Mouse (Mus musculus) kidney, adult 11 months (tissue): Measurements from ENCODE around the gene Birc2.
A peak's percentile ranks its signal among the peaks of the same experiment; 100 is the strongest.
"Not testable (repeated sequence)": the region's sequence is repeated elsewhere in the genome, so short reads cannot be mapped to it uniquely, and the experiment has no call there.

ENCODE experiments used
- DNase-seq: peaks from one replicate; pipeline ENCODE4 v3.0.0; 2022

Gene Birc2

DNA sequence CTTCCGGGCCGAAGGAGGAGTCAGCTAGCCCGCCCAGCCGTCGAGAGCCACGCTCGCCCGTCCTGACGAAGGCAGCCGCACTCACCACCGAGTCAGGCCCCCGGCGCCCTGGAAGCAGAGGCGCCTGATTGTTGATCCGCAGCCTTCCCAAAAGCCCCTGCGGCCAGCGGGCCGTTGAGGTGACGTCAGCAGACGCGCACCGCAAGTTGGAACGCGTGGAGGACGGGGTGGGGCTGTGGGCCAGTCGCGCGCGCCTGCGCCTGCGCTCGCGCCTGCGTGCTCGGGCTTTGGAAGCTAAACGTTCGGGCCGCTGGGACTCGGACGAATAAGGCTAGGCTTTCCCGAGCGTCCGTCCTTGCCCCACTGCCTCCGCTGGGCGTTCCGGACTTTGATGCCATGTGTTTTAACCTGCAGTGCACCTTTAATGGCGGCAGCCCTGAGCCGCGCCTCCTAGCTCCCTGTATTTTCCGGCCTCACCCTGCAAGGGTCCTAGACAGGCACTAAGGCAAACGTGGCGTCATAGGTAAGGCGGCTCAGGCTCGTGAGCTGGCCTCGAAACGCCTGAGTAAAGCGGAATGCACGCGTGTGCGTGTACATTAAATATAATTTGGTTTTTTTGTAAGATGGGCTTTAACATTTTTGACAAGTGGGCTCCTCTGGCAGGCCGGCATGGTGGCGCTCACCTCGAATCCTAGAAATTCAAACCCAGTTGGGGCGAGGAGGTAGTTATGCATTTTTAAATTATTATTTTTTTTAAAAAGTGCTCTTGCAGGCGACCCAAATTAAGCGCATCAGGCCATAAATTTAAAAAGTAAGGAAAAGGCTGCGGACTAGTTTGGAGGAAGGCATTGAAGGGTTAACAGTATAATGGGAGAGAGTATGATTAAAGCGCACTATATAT, at the start of gene Birc2:
TSS of gene Birc2 (minus strand) at position 160 of the 901 bp plus-strand sequence.
- peak; percentile 97 for DNase-seq

DNA sequence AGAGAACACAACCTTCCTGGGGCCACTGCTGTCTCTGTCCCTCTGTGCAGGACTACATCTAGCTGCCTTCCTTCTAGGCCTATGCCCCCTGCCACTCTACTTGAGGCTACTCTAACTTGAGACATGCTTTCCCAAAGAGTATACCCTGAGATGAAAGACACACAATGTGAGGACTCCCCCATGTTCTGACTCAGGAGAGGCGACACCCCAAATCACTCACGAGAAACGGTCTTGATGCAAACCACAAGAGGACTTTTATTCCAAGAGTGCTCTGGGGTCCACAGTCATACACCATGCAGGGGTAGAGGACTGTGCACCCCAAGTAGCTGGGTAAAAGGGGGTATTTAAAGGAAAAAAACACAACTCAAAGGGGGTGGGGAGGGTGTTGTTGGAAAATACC, 47.5 kb upstream of the Birc2 start:
- DNase-seq: no peak

DNA sequence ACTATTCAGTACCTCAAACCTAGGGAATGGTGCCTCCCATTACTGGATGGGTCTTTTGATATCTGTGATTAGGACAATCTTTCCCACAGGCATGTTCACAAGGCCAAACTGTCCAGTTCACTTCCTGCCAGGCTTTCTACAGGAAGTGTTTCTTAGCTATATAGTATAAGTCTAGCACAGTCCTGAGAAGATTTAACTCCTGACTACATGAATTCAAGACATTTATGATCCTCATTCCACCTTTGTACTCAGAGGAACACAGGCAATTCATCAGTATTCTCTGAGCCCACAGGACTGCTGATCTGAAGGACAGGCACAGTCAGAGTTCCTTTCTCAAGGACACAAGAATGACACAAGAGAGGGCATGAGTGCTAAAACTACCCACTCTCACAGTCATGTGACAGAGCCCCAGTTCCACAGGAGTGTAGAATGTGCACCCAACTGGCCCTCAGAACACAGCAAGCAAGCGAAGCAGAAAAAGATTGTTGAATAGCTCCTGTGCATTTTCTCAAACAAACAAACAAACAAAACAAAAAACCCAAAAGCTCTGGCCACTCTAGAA, 45.5 kb upstream of the Birc2 start:
- DNase-seq: no peak

DNA sequence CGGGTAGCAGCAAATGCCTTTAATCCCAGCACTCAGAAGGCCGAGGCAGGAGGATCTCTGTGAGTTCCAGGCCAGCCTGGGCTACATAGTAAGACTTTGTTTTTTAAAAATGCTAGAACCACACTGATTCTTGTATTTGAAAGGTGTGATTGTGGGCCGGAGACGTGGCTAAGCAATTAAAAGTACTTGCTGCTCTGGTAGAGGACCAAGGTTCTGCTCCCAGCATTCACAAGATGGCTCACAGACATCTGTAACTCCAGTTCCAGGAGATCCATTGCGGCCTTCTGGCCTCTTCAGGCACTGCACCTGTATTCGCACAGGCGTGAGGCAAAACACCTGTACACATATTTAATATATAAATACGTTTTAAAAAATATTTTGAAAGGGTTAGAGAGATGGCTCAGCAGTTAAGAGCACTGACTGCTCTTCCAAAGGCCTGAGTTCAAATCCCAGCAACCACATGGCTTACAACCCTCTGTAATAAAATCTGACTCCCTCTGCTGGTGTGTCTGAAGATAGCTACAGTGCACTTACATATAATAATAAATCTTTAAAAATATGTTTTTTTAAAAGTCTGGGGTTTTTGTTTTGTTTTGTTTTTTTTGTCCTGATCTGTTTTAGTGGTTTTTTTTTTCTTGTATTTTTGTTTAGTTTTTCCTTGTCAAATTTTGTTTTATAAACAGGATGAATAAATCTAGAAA, 36.8 kb upstream of the Birc2 start:
- no peak for DNase-seq

DNA sequence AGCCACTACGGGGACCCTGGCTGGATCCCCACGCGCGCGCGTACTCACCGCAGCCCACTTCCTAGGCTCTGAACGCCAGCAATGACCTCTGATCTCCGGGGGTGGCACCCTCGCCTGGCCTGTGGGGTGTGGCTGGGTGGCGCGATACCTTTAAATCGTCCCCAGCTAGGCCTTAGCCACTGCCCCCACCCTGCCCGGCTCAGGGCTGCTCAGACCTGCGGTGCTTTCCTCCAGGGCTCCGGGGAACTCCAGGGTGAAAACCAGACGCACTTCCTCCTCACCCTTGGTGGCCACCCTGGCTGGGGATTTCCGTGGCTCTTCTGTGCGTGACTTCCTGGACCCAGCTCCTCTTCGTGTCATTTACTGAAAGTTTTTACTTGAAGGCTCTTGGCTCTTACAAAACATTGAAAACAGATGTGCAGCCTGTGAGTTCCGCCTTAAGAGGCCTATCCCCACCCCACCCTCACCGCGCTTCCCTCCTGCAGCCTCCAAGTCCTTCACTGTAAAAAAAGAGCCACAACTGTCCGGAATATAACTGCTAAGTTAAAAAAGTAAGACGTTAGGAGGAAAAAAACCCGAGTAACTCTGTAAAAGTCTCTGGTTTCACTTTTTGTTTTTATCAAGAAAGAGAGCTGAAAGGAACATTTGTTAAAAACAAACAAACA, 36.0 kb upstream of the Birc2 start, which contains the start of gene Birc3:
TSS of gene Birc3 (minus strand) at position 412 of the 665 bp plus-strand sequence.
- peak; percentile 83 for DNase-seq

DNA sequence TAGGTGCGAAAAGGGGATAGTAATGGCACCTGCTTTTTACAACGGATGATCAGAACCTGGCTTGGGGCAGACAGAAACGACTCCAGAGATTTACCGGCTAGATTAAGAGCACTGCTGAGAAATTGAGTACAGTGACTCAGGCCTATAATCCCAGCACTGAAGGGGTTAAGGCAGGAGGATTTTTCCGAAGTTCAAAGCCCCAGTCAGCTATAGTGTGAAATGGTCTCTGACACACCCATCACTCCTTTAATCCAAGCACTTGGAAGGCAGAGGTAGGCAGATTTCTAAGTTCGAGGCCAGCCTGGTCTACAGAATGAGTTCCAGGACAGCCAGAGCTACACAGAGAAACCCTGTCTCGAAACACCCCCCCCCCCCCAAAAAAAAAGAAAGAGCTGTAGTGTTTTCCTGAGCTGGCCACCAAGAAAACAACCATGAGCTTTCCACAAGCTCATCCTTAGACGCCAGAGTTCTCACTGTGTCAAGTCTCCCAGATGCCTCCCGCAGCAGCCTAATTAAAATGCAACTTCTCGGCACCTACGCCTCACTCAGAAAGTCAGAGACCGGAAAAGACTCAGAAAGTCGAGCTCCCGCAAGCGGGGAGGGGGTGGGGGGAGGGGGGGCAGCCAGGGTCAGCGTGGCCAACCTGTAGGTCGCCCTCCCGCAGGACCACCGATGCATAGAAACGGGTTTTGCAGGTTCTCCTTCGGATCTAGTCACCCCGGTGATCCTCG, 35.3 kb upstream of the Birc2 start:
- no peak for DNase-seq

DNA sequence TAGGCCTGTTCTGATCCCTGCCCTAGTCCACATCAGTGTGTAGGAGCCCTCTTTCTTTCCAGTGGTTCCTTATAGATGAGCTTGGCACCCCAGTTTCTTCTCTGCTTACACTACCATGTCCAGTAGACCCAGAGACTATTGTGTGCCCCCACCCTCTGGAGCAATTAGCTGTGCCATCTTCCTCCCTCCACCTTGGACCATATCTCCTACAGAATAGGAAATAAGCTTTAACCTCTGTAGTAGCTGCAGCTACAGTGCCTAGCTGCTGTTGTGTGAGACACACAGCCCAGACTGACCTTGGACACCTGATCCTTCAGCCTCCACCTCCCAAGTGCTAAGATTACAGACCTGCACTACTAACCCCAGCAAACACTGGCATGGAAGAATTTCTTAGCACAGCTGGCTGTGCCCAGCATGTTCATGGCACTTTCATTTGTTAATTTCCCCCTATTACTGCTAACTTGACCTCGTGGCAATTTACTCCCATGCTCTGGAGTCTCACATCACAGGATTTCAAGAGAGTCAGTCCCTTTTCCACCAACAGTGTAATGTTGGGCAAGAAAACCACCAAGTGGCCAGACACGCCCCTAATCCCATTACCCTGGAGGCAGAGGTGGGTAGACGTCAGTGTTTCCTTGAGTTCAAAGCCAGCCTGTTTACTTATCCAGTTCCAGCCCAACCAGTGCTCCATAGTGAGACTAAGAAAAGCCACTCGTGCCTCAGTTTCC, 34.6 kb upstream of the Birc2 start:
- no peak for DNase-seq

DNA sequence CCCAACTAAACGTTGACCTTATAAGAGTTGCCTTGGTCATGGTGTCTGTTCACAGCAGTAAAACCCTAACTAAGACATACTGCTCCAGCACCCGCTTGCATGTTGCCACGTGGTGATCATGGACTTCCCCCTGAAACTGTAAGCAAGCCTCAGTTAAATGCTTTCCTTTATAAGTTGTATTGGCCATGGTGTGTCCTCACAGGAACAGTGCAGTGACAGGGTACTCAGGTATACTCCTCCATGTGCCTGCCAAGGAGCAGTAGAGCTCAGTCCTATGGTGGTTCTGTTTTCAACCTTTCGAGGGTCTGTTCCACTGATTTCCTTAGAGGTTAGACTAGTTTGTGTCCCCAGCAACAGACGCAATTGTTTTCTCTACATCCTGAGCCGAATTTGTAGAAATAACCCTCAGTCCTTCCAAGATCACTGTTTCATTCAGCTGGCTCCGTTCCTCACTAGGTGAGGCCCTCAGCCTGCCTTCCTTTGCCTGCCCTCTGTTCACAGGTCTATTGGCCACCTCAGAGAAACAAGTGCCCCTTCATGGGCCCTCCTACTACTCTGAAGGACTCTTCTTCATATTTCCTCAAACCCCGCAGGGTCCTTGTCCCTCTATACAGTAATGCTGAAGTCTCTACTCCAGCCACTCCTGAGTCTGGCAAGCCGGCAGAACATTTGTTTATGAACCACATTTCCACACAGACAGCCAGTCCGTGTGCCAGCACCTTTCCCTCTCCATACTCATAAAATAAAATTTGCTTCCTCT, 33.9 kb upstream of the Birc2 start:
- DNase-seq: no peak

DNA sequence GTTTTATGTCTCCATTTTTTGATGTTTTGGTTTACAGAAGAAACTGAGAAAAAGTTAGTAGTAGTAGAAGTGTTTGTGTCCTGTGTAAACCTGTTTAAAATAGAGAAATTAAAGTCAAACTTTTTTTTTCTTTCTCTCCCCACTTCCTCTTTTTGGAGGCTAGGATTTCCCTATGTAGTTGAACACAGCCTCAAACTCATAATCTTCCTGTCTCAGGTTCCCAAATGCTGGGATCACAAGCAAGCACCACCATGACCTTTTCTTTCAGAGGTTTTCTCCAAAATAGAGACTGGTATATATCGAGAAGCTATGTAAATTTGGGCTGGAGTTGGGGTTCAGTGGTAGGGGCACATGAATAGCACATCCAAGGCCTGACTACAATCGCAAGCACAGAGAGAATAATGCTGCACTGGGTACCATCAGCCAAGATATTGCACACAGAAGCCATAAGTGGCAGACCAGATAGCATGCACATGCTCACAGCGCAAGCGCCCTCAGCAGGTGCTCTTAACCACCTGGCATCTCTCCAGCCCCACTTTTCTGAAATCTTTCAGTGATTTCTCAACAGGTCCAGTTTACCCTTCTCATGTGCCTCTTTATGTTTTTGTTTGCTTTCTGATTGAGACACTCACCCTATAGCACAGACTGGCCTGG, 32.1 kb upstream of the Birc2 start:
- no peak for DNase-seq

DNA sequence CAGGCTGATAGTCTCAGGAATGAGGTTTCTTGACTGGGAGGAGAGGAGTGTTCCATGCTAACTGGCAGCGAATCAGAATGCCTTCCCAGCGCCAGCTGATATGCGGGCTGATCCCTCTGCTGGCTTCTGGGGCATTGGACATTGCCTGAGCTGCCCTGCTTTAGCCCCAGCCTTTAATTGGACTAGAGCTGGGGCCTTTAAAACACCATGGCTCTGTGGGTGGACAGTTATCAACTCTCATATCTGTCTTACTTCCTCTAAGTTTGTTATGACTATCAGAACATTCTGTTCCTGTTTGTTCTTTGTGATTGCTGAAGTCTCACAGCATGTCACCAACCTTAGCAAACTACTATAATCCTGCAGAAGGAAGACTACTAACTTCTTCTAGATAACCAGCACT, 31.1 kb upstream of the Birc2 start:
- DNase-seq: no peak

DNA sequence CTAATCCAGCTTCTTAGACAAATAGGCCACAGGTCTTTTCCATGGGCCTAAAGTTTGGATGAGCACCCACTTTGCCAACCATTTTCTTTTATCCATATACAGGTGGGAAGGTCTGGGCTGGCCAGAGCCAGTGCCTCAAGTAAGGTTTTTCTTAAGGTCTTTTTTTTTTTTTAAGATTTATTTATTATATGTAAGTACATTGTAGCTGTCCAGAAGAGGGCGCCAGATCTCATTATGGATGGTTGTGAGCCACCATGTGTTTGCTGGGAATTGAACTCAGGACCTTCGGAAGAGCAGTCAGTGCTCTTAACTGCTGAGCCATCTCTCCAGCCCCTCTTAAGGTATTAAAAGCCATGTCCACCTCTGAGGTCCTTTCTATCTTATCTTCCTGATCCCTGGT, 30.1 kb upstream of the Birc2 start:
- not testable (repeated sequence) for DNase-seq

DNA sequence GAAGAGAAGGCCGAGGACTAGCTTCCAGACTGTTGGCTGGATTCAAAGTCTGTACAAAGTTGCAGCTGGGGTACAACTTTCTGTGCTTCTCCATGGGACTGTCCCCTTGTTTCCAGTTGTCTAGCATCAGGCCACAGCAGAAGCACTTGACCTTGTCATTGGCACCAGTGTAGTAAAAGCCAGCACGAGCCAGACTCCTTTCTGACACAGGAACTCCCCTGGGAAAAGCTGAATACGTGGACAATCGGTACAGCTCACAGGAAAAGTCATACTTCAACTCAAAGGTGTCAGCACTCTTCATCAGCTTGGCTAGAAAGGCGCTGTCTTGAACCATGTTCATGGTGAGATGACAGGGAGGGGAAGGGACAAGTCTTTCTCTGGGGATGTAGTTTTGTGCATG, 24.1 kb upstream of the Birc2 start:
- no peak for DNase-seq

DNA sequence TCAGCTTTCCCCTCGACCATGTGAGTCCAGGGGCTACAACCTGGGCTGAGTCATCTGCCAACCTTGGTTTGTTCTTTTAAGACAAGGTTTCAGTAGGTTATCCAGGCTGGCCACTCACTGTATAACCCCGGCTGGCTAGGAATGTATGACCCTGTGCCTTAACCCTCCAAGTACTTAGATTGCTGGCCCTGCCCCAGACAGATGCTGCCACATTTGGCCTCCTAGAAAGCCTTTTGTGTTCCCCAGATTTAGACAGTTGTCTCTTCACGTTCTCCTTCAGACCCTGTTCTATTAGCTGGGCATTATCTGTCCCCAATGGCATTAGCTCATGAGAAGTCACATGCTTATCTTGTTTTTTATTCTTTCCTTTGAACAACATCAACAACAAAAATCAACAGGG, 19.0 kb upstream of the Birc2 start:
- DNase-seq: no peak

DNA sequence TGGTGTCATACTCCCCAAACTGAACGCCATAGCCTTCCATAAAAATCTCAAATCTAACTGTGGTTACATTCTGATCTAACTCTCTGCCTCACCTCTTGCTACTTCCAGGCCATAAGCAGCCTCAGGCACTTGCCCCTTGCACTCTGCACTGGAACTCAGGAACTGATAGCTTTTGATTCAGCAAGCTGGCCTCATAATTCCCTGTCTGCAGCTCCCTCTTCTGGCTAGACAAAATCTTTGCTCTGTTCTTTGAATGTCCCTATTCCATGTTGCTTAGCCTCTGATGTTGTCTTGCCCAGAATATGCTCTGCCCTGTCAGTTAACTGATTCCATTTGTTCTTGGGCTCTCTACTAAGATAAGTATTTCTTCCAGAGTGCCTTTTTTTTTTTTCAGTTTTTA, 18.5 kb upstream of the Birc2 start:
- peak; percentile 61 for DNase-seq

DNA sequence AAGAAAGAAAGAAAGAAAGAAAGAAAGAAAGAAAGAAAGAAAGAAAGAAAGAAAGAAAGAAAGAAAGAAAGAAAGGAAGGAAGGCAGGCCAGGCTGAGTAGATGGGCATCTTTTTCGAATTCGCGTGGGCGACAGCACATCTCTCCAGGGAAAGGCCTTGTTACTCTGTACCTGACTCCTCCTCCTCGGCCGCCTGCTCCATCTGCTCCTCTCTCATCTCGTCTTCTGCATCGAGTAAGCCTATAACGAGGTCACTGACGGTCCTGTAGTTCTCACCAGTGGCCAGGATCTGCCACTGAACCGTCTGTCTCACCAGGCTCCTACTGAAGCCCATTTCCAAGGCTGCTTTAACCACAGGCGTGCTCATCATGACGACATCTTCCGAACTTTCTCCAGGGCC, 17.3 kb upstream of the Birc2 start:
- DNase-seq: not testable (repeated sequence)

DNA sequence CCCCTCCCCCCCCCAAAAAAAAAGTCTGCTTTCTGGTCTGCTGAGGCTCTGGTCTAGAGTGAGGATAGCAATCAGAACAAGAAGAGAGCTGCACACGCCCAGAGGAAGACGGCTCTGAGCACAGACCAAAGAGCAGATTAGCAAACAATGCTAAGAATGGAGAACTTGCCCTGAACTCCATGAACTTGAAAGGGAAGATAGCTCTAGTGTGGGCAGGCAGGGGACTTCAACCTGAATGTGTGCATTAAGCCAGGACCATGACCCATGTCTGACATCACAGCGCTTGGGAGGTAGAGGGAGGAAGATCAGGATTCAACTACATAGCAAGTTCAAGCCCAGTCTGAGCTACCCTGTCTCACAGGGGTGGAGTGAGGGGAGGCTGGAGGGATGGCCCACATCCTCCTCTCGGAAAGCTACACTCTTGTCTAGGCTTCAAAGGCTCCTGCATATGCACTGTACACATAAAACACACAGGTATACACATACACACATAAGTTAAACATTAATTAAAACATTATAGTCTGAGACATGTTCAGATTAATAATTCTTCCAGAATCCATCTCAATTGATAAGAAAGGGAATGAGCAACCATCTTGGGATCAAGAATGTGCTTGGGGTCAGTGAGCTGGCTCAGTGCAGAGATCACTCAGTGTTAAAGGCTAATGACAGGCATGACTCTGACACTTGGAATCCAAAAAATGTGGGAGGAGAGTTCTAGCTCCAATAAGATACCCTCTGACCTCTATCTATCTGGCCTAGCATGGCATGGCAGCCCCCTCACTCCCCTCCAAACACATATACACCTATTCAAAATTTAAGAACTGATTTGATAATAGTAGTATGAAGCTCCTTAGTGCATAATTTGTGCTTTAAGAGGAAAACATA, 15.7 kb upstream of the Birc2 start:
- DNase-seq: no peak

DNA sequence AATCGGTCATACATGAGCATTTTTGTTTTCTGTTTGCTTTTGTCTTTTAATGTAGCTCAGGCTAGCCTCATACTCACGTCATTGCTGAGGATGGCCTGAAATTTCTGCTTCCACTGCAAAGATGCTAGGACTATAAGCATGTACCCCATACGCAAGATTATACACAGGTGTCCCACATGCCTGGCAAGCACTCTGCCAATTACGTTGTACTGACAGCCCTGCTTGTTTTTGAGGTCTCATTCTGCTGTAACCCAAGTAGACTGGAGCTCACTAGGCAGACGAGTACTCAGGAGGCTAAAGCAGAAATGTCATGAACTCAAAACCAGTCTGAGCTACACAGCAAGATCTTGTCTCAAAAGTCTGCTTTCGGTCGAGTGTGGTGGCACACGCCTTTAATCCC, 15.0 kb upstream of the Birc2 start:
- no peak for DNase-seq

DNA sequence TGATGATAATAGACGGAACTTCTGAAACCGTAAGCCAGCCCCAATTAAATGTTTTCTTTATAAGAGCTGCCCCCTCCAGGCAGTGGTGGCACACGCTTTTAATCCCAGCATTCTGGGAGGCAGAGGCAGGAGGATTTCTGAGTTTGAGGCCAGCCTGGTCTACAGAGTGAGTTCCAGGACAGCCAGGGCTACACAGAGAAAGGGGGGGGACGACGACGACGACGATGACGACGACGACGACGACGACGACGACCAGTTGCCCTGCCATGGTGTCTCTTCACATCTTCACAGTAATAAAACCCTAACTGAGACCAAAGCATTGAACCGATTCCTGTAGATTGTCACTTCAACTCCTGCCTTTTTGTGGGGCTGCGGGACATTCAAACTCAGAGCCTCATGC, 11.3 kb upstream of the Birc2 start:
- no peak for DNase-seq

DNA sequence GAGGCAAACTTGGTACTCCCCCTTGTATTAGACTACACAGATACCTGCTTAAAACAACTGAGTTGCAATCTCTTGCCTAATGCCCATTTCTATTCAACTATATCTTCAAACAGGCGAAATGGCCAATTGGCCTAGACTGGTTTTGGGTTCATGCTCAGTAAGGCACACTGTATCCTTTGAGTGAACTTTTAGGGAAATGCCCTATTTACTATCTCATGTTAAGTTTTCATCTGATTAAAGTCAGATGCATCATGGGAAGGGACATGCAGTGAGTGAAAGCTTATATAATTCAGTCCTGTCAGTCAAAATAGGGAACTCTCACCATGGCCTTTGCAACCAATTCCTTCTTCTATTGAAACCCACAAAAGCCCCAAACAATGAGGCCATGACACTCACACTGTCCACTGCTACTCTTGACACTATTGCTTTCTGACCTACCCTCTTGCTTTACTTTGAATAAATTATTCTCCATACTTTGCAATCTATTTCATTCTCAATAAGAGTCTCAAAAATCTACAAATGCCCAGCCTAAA, 9.9 kb upstream of the Birc2 start:
- DNase-seq: no peak
